In the genomic region with DNA sequence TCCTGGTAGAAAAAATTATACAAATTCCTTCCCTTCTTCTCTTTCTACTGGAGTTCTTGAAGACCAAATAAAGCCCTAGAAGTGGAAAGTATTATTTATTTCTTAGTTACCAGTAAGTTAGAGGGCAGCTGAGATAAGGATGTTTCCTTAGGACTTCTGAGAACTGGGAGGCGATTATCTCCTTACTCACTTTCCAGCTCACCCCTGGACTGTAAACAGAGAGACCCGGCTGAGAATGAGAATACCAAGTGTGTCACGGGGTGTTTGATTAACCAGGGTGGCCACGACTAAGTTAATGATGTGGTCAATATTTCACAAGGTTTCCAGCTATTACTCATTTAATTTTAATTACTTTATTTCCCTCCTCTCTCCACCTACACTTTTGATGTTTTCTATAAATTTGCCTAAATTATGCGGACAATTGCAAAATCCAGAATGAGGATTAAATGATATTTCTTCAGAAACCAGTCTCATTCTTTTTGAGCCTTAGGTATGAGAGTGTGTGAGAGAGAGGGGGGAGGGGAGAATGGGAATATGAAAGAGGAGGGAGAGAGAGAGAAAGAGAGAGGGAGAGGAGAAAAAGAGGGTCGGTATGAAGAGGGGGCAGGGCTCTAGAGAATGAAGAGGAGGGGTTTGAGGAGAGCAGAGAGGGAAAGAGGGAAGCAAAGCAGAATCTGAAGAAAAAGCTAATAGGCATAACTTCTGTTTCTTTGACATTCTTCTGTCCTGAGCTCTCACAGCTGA, we compare ENCODE assay signal across 14 mouse cellular contexts.
"Had no signal": no experiment of that assay in that cellular context is flagged by ENCODE, and none has a peak within 500 bp of the region (broad histone marks: within the 10 kb centered on the region; RNA-seq: fewer than 3 reads in every experiment).

No protein-coding gene starts in this region.

- H3K9me3 ChIP-seq: limb, embryonic 13.5 days; liver, embryonic 15.5 days; neural tube, embryonic 15.5 days had no signal

- DNase-seq: kidney, adult 18-20 months; left cerebral cortex, postnatal 4 days; lung, embryonic 14.5 days; lung, postnatal 10 days; lung, postnatal 4 days; midbrain, embryonic 14.5 days; thymus, adult 18-20 months; thymus, postnatal 14 days had no signal

- H3K4me3 ChIP-seq: limb, embryonic 13.5 days; liver, embryonic 15.5 days; myocyte; neural tube, embryonic 15.5 days had no signal

- H3K36me3 ChIP-seq: limb, embryonic 13.5 days; liver, embryonic 15.5 days; neural tube, embryonic 15.5 days had no signal

- H3K9ac ChIP-seq: limb, embryonic 13.5 days; liver, embryonic 15.5 days; lung, embryonic 14.5 days; neural tube, embryonic 15.5 days had no signal

- ATAC-seq: hindbrain, embryonic 16.5 days; inflammation-experienced regulatory T-cells, adult 6 months had no signal

- H3K4me2 ChIP-seq: limb, embryonic 13.5 days; liver, embryonic 15.5 days; lung, embryonic 14.5 days; neural tube, embryonic 15.5 days had no signal

- H3K4me1 ChIP-seq: limb, embryonic 13.5 days; liver, embryonic 15.5 days; neural tube, embryonic 15.5 days had no signal

- H3K27ac ChIP-seq: limb, embryonic 13.5 days; liver, embryonic 15.5 days; neural tube, embryonic 15.5 days had no signal

- H3K27me3 ChIP-seq: limb, embryonic 13.5 days; liver, embryonic 15.5 days; neural tube, embryonic 15.5 days had no signal
